Mouse (Mus musculus): ENCODE measurements at regions not wholly inside any gene's neighbourhood (a gene's known extent, or its start where the extent isn't known, plus 50 kb on each side); places are given as distances from the start of the nearest gene placed in this dataset.

DNA sequence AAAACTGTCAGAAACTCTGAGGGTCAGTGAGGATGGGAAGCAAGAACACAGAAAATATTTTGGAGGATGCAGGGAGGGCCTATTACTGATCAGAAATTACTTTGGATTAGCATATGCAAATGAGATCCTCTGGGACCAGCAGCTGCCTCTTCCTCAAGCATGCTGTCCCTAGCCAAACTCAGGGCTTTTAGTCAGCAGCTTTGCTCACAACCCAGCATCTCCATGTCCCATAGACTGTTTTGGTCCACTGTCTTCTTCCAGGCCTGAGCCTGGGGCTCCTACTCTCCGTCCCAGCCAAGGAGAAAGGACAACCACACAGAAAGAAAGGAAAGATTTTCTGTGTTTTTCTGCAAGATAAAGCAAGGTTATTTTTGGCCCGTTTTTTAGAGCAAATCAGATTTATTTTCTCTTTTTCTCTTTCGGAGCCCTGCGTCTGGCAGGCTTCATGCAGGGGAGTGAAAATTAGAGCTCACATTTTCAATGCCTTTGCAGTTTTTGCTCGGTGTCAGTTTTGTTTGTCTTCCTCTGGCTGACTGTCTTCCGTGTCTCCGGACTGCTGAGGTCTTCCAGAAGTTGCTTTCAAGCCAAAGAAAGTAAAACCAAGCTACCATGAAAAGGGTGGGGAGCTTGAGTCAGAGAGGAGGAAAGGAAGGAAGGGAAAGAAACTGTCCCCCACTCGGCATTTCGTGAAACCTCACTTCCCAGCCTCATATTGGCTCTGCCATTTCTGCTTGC is 445.5 kb upstream of the Cdh11 start:
- no peak overlapping the region for H3K9ac ChIP-seq
- H3K27me3 ChIP-seq (ENCODE audit: insufficient read depth, low read length), result no peaks in the 10 kb centered on the region
- no peak overlapping the region for H3K4me2 ChIP-seq (ENCODE audit: low read depth)
- no peaks in the 10 kb centered on the region for H3K36me3 ChIP-seq (ENCODE audit: insufficient read depth)
- WGBS, result 60% methylated on average over 9 of the region's 9 CpGs
- no peak for TF ChIP-seq CTCF (IDR thresholded peaks at IDR 0.05; ENCODE audit: low read depth)
- H3K4me3 ChIP-seq (ENCODE audit: low read depth, low read length), result no peak overlapping the region
- DNase-seq, result peak; percentile 19
- H3K9me3 ChIP-seq (ENCODE audit: low read length), result no peaks in the 10 kb centered on the region
- peaks cover 2% of the 10 kb centered on the region; the same call in 1 of the 2 replicates for H3K4me1 ChIP-seq (ENCODE audit: insufficient read depth)
- ATAC-seq, result peak; percentile 25; the same call in 1 of the 2 replicates
- no peak overlapping the region; the same call in 1 of the 2 replicates for H3K27ac ChIP-seq (ENCODE audit: low read depth, low read length)

DNA sequence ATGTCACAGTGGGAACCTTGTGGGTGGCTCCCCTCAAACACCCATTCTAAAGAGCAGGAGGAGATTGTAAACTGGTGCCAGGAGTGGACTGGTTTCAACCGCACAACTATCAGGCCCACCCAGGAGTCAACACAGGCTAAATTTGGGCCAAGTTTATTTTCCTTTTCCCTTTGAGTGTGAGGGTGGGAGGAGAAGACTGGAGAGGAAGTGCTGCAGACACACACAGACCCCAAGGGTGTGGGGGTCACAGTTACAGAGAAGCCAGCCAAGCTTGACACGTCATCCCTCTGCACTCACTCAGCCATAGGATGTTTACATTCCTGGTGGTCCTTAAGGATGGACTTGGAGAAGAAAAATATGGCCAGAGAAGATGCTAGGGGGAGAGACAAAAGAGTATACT is 448.9 kb upstream of the Cdh11 start:
- Histone ChIP-seq H3K4me2 (ENCODE audit: low read depth) (no peak overlapping the region), H3K27ac (ENCODE audit: low read depth, low read length) (no peak overlapping the region), H3K4me3 (ENCODE audit: low read depth, low read length) (no peak overlapping the region), H3K4me1 (ENCODE audit: insufficient read depth) (peaks cover 2% of the 10 kb centered on the region; the same call in 1 of the 2 replicates), H3K36me3 (ENCODE audit: insufficient read depth) (no peaks in the 10 kb centered on the region), H3K27me3 (ENCODE audit: insufficient read depth, low read length) (no peaks in the 10 kb centered on the region), H3K9me3 (ENCODE audit: low read length) (no peaks in the 10 kb centered on the region), H3K9ac (no peak overlapping the region)
- TF ChIP-seq CTCF (IDR thresholded peaks at IDR 0.05; ENCODE audit: low read depth), result no peak
- DNase-seq (no peak), ATAC-seq (no peak)
- WGBS, result 68% methylated on average over 2 of the region's 2 CpGs

DNA sequence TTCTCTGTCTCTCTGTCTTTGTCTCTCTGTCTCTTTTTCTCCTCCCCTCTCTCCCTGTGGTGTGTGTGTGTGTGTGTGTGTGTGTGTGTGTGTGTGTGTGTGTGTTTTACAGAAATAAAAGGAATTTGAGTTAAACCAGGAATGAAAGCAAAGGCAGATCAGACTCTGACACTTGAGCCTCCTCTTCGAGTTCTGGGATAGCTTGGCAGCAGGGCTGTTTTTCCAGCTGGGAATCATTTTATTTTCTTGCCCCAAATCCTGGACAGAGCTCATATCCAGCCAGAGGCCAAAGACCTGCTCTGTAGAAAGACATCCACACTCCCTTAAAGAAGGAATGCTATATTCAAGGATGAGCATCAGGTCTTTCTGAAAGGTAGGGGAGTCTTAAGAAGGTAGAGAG is 450.2 kb upstream of the Cdh11 start:
- Histone ChIP-seq H3K4me1 (ENCODE audit: insufficient read depth) (peaks cover 2% of the 10 kb centered on the region; the same call in 1 of the 2 replicates), H3K9ac (no peak overlapping the region), H3K4me3 (ENCODE audit: low read depth, low read length) (no peak overlapping the region), H3K27ac (ENCODE audit: low read depth, low read length) (no peak overlapping the region), H3K36me3 (ENCODE audit: insufficient read depth) (no peaks in the 10 kb centered on the region), H3K9me3 (ENCODE audit: low read length) (no peaks in the 10 kb centered on the region), H3K4me2 (ENCODE audit: low read depth) (no peak overlapping the region), H3K27me3 (ENCODE audit: insufficient read depth, low read length) (no peaks in the 10 kb centered on the region)
- DNase-seq (no peak), ATAC-seq (no peak)
- no peak for TF ChIP-seq CTCF (IDR thresholded peaks at IDR 0.05; ENCODE audit: low read depth)
- WGBS, result 33% methylated on average over 1 of the region's 1 CpGs

GRCm38 (mm10) chr8:103238456-103238970 is 453.1 kb upstream of the Cdh11 start:
- no peak for TF ChIP-seq CTCF (IDR thresholded peaks at IDR 0.05; ENCODE audit: low read depth)
- ATAC-seq, result no peak
- DNase-seq, result no peak
- Histone ChIP-seq H3K9me3 (ENCODE audit: low read length) (no peaks in the 10 kb centered on the region), H3K27me3 (ENCODE audit: insufficient read depth, low read length) (no peaks in the 10 kb centered on the region), H3K36me3 (ENCODE audit: insufficient read depth) (no peaks in the 10 kb centered on the region), H3K9ac (no peak overlapping the region), H3K4me3 (ENCODE audit: low read depth, low read length) (no peak overlapping the region), H3K4me2 (ENCODE audit: low read depth) (no peak overlapping the region), H3K27ac (ENCODE audit: low read depth, low read length) (no peak overlapping the region), H3K4me1 (ENCODE audit: insufficient read depth) (no peaks in the 10 kb centered on the region)

DNA sequence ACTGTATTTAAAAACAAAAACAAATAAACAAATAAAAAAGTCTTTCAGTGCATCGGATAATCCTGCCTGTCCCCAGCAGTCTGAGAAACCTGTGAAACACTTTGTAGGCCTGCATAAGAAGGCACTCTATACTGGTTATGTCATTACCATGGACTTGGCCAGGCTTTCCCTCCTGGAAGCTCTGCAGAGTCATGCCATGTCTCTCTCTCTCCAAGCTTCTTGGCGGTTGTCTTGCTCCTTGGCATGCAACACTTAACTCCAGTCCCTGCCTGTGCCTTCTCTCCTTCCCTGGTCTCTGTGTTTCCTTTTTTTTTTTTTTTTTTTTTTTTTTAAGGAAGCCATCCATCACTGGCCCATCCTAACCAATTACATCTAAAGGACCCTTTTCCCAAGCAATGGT is 458.7 kb upstream of the Cdh11 start:
- no peak overlapping the region for H3K27ac ChIP-seq (ENCODE audit: low read depth, low read length)
- 60% methylated on average over 2 of the region's 2 CpGs for WGBS
- ATAC-seq, result peak; percentile 78
- H3K4me1 ChIP-seq (ENCODE audit: insufficient read depth), result no peaks in the 10 kb centered on the region
- no peak overlapping the region for H3K9ac ChIP-seq
- H3K4me3 ChIP-seq (ENCODE audit: low read depth, low read length), result no peak overlapping the region
- no peak overlapping the region for H3K4me2 ChIP-seq (ENCODE audit: low read depth)
- no peaks in the 10 kb centered on the region for H3K9me3 ChIP-seq (ENCODE audit: low read length)
- H3K36me3 ChIP-seq (ENCODE audit: insufficient read depth), result no peaks in the 10 kb centered on the region
- peak; percentile 30 for DNase-seq
- no peaks in the 10 kb centered on the region for H3K27me3 ChIP-seq (ENCODE audit: insufficient read depth, low read length)
- no peak for TF ChIP-seq CTCF (IDR thresholded peaks at IDR 0.05; ENCODE audit: low read depth)

DNA sequence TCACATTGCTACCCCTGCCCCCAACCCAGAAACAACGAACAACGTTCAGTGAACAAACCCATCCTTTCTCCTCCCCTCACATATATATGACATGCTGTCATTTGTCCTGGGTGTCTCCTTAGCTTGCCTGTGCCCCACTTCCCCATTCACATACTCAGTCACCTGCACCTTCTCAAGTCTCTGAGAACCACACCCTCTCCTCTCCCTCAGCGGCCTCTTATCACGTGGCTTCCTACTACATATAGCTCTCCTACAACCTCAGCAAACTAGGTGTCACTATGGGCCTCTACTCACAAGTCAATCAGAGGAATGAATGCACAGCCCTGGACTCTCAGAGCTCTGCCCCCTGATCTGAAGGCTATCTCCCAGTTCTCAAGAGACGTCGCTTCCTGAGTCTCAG is 459.2 kb upstream of the Cdh11 start:
- Histone ChIP-seq H3K27ac (ENCODE audit: low read depth, low read length) (no peak overlapping the region), H3K27me3 (ENCODE audit: insufficient read depth, low read length) (no peaks in the 10 kb centered on the region), H3K4me3 (ENCODE audit: low read depth, low read length) (no peak overlapping the region), H3K9ac (no peak overlapping the region), H3K9me3 (ENCODE audit: low read length) (no peaks in the 10 kb centered on the region), H3K36me3 (ENCODE audit: insufficient read depth) (no peaks in the 10 kb centered on the region), H3K4me1 (ENCODE audit: insufficient read depth) (no peaks in the 10 kb centered on the region), H3K4me2 (ENCODE audit: low read depth) (no peak overlapping the region)
- TF ChIP-seq CTCF (IDR thresholded peaks at IDR 0.05; ENCODE audit: low read depth), result no peak
- no peak for ATAC-seq
- WGBS, result 86% methylated on average over 6 of the region's 6 CpGs
- no peak for DNase-seq

DNA sequence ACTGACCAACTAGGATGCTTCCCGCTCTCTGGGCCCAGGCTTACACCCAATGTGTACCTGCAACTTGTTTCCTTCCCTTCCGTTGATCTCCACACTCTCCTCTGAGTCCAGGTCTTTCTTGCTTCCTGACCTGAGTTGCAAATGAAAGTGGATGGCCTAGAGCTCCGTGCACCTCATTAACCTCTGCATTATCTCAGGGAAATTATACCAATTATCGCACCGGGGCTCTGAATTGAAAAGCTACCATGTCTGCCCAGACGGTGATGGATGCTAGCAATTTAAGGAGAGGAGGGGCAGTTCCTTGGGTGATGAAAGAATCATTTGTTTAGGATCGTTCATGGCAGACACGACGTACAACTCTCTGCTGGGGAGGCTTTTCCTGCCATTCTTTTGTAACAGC is 460.4 kb upstream of the Cdh11 start:
- H3K27ac ChIP-seq (ENCODE audit: low read depth, low read length), result no peak overlapping the region
- no peak for ATAC-seq

More for the DNA sequence above, 460.4 kb upstream of the Cdh11 start:
- no peak overlapping the region for H3K9ac ChIP-seq
- no peak overlapping the region for H3K4me2 ChIP-seq (ENCODE audit: low read depth)
- H3K4me1 ChIP-seq (ENCODE audit: insufficient read depth), result no peaks in the 10 kb centered on the region
- no peak overlapping the region for H3K4me3 ChIP-seq (ENCODE audit: low read depth, low read length)
- 22% methylated on average over 9 of the region's 9 CpGs for WGBS
- no peak for DNase-seq
- H3K27me3 ChIP-seq (ENCODE audit: insufficient read depth, low read length), result no peaks in the 10 kb centered on the region
- no peak for TF ChIP-seq CTCF (IDR thresholded peaks at IDR 0.05; ENCODE audit: low read depth)
- H3K9me3 ChIP-seq (ENCODE audit: low read length), result no peaks in the 10 kb centered on the region
- no peaks in the 10 kb centered on the region for H3K36me3 ChIP-seq (ENCODE audit: insufficient read depth)
